Comparison of ENCODE assay signal across 13 mouse cellular contexts in genomic region chr2:116059066-116059465, GRCm38 (mm10). TPM values are rescaled to one million over a fixed set of nuclear protein-coding genes. Genes with fewer than 3 reads are reported as not detected.
DNase-seq lines count a peak whose midpoint lies in the region; ATAC-seq and TF ChIP-seq lines count a peak whose summit lies in the region.
"Had no signal": no experiment of that assay in that cellular context is flagged by ENCODE, and none has a peak within 500 bp of the region (broad histone marks: within the 10 kb centered on the region; RNA-seq: fewer than 3 reads in every experiment).

No protein-coding gene starts in this region.

- H3K4me1 ChIP-seq in forebrain, embryonic 16.5 days (replicated peaks; ENCODE audit: control insufficient read depth, insufficient read depth, low read length), result peaks cover 20% of the 10 kb centered on the region
- H3K4me1 ChIP-seq in limb, embryonic 12.5 days (replicated peaks), result peaks cover 26% of the 10 kb centered on the region
- no peaks in the 10 kb centered on the region for H3K4me1 ChIP-seq in stomach, postnatal 0 days (replicated peaks; ENCODE audit: control insufficient read depth, insufficient read depth)

- H3K27me3 ChIP-seq in forebrain, embryonic 16.5 days (replicated peaks; ENCODE audit: control insufficient read depth, insufficient read depth, low read length), result no peaks in the 10 kb centered on the region
- H3K27me3 ChIP-seq in limb, embryonic 12.5 days, result peaks cover 68% of the 10 kb centered on the region
- H3K27me3 ChIP-seq in stomach, postnatal 0 days (ENCODE audit: control insufficient read depth, insufficient read depth, low read length), result no peaks in the 10 kb centered on the region

- H3K9me3 ChIP-seq in forebrain, embryonic 16.5 days (ENCODE audit: control insufficient read depth, low read length), result no peaks in the 10 kb centered on the region
- no peaks in the 10 kb centered on the region for H3K9me3 ChIP-seq in limb, embryonic 12.5 days
- H3K9me3 ChIP-seq in stomach, postnatal 0 days (ENCODE audit: control insufficient read depth, low read length), result no peaks in the 10 kb centered on the region

- H3K9ac ChIP-seq in forebrain, embryonic 16.5 days (replicated peaks; ENCODE audit: low read depth, low read length), result peak overlapping the region; percentile 98
- no peak overlapping the region for H3K9ac ChIP-seq in limb, embryonic 12.5 days (replicated peaks)
- H3K9ac ChIP-seq in stomach, postnatal 0 days (ENCODE audit: low read length), result no peak overlapping the region

- H3K4me3 ChIP-seq in left cerebral cortex, adult 2 months, result no peak overlapping the region
- peak overlapping the region; percentile 83 for H3K4me3 ChIP-seq in forebrain, embryonic 16.5 days (replicated peaks; ENCODE audit: low read length)
- H3K4me3 ChIP-seq in limb, embryonic 12.5 days (replicated peaks), result no peak overlapping the region
- H3K4me3 ChIP-seq in stomach, postnatal 0 days (ENCODE audit: low read depth, low read length), result no peak overlapping the region

- no peak for TF ChIP-seq CTCF in left cerebral cortex, adult 2 months (IDR thresholded peaks at IDR 0.05)
- no peak for TF ChIP-seq CTCF in stomach, postnatal 0 days (IDR thresholded peaks at IDR 0.05; ENCODE audit: low read depth)

- TF ChIP-seq EP300 in stomach, postnatal 0 days (optimal IDR thresholded peaks at IDR 0.05), result no peak

- DNase-seq in left cerebral cortex, adult 2 months (ENCODE audit: extremely low spot score in 1 of 2, low spot score in 2 of 2), result no peak
- DNase-seq in left cerebral cortex, adult 18-20 months (ENCODE audit: low spot score in 2 of 2), result no peak
- DNase-seq in stomach, postnatal 0 days (ENCODE audit: low spot score), result no peak
- no peak for DNase-seq in B cell, adult 2 months
- no peak for DNase-seq in layer of hippocampus, adult 9-10 months (ENCODE audit: low spot score)
- DNase-seq: adrenal gland, adult 2 months; cerebellum, adult 9-10 months; left cerebral cortex, postnatal 4 days; right cerebral cortex, adult 18-20 months had no signal

- H3K4me2 ChIP-seq in forebrain, embryonic 16.5 days (ENCODE audit: low read length), result peak overlapping the region; percentile 60
- peak overlapping the region; percentile 18; the same call in 1 of the 2 replicates for H3K4me2 ChIP-seq in limb, embryonic 12.5 days
- H3K4me2 ChIP-seq in stomach, postnatal 0 days (replicated peaks; ENCODE audit: low read depth), result peak overlapping the region; percentile 48

- no peak for ATAC-seq in forebrain, embryonic 16.5 days
- ATAC-seq in limb, embryonic 12.5 days (ENCODE audit: insufficient number of reproducible peaks, insufficient read depth, low FRiP score, low TSS enrichment, low read depth), result no peak
- ATAC-seq in stomach, postnatal 0 days (ENCODE audit: low FRiP score, low TSS enrichment), result no peak

- intact Hi-C loops in left cerebral cortex, adult 2 months (cut with DNase I), result no loop called here

- H3K27ac ChIP-seq in left cerebral cortex, adult 2 months, result peak overlapping the region; percentile 3; the same call in 1 of the 2 replicates
- peak overlapping the region; percentile 39 for H3K27ac ChIP-seq in forebrain, embryonic 16.5 days (ENCODE audit: low read length)
- no peak overlapping the region for H3K27ac ChIP-seq in limb, embryonic 12.5 days
- no peak overlapping the region for H3K27ac ChIP-seq in stomach, postnatal 0 days (replicated peaks)
- H3K27ac ChIP-seq: macrophage had no signal

- 11% methylated on average over 3 of the region's 3 CpGs for WGBS in forebrain, embryonic 16.5 days
- 32% methylated on average over 3 of the region's 3 CpGs for WGBS in limb, embryonic 12.5 days
- 43% methylated on average over 3 of the region's 3 CpGs for WGBS in stomach, postnatal 0 days

- no peaks in the 10 kb centered on the region for H3K36me3 ChIP-seq in forebrain, embryonic 16.5 days (ENCODE audit: control insufficient read depth, insufficient read depth)
- no peaks in the 10 kb centered on the region for H3K36me3 ChIP-seq in limb, embryonic 12.5 days
- no peaks in the 10 kb centered on the region for H3K36me3 ChIP-seq in stomach, postnatal 0 days (ENCODE audit: control insufficient read depth, insufficient read depth, low read length)
- H3K36me3 ChIP-seq: G1E had no signal

RNA-seq across cellular contexts. Expression of gene Meis2, which starts 6.6 kb away (rescaled TPM):
- 100 to 1,000 TPM; 110 to 116 TPM for total RNA-seq in left cerebral cortex, adult 2 months (2021)
- total RNA-seq in left cerebral cortex, adult 18-20 months (2021), result 100 to 1,000 TPM; 109 to 117 TPM
- polyA plus RNA-seq in forebrain, embryonic 16.5 days (2015; fragmentation: Nextera tagmentation; extraction: Ambion mirVana), result 143 and 154 TPM in 2 replicates
- 20.5 and 24.4 TPM in 2 replicates for polyA plus RNA-seq in limb, embryonic 12.5 days (2016; fragmentation: Nextera tagmentation; extraction: Ambion mirVana)
- polyA plus RNA-seq in stomach, postnatal 0 days (2015; fragmentation: Nextera tagmentation; extraction: Ambion mirVana), result 17.7 and 20.2 TPM in 2 replicates
- polyA plus RNA-seq: macrophage had no signal

Comparison
In these comparisons a context has a peak if more than half of its experiments do, and no peak if none do; other contexts are left out.
1. H3K27ac ChIP-seq: peak in left cerebral cortex, adult 2 months (single experiment) and forebrain, embryonic 16.5 days (single experiment); none in limb, embryonic 12.5 days (single experiment) and stomach, postnatal 0 days (single experiment).
2. Peak in every context shown above with its lines, with median percentiles within 50 percentile points of each other: H3K4me2 ChIP-seq.